Mouse (Mus musculus) midbrain, postnatal 0 days (tissue): ENCODE measurements at regions not wholly inside any gene's neighbourhood (a gene's known extent, or its start where the extent isn't known, plus 50 kb on each side); places are given as distances from the start of the nearest gene placed in this dataset.

ENCODE experiments used
- ATAC-seq: fragments of 200-750 bp; cut with Nextera tagmentation; 2 replicates; pipeline ENCODE4 v1.8.0; 2017; ENCODE audit warnings: moderate number of reproducible peaks, mild to moderate bottlenecking, moderate TSS enrichment, moderate library complexity; ENCODE audit not compliant: low FRiP score
- DNase-seq: peaks from one replicate; pipeline ENCODE4 v3.0.0-alpha.2; 2015; ENCODE audit warnings: low spot score
- H3K27ac ChIP-seq: fragments of 300-500 bp; sonication (generic); 2 replicates; pipeline ENCODE4 v1.5.1; 2014; ENCODE audit warnings: low read depth, mild to moderate bottlenecking, low read length, mixed read lengths
- H3K27me3 ChIP-seq: fragments of 300-500 bp; sonication (generic); 2 replicates; pipeline ENCODE4 v1.6.1; 2014; ENCODE audit warnings: low read length, control low read depth, mixed read lengths; ENCODE audit not compliant: insufficient read depth
- H3K36me3 ChIP-seq: fragments of 300-500 bp; sonication (generic); 2 replicates; pipeline ENCODE4 v1.6.1; 2014; ENCODE audit warnings: low read length, control low read depth, mixed read lengths; ENCODE audit not compliant: insufficient read depth
- H3K4me1 ChIP-seq: fragments of 300-500 bp; sonication (generic); 2 replicates; pipeline ENCODE4 v1.6.1; 2014; ENCODE audit warnings: mild to moderate bottlenecking, control low read depth, antibody characterized with exemption, low read length, mixed read lengths; ENCODE audit not compliant: insufficient read depth
- H3K4me2 ChIP-seq: fragments of 300-500 bp; sonication (generic); 2 replicates; pipeline ENCODE4 v1.6.1; 2014; ENCODE audit warnings: low read depth, mild to moderate bottlenecking, low read length, mixed read lengths; ENCODE audit not compliant: poor library complexity, severe bottlenecking
- H3K4me3 ChIP-seq: fragments of 300-500 bp; sonication (generic); 2 replicates; pipeline ENCODE4 v1.5.1; 2014; ENCODE audit warnings: low read depth, mild to moderate bottlenecking, low read length, moderate library complexity
- H3K9ac ChIP-seq: fragments of 300-500 bp; sonication (generic); replicated peaks from 2 replicates; pipeline ENCODE4 v1.6.1; 2014; ENCODE audit warnings: mild to moderate bottlenecking, low read length, moderate library complexity, mixed read lengths; ENCODE audit not compliant: poor library complexity, severe bottlenecking
- H3K9me3 ChIP-seq: fragments of 300-500 bp; sonication (generic); 2 replicates; pipeline ENCODE4 v1.6.1; 2016; ENCODE audit warnings: low read length, control low read depth
- CTCF ChIP-seq: IDR thresholded peaks from 2 replicates; pipeline ENCODE4 v1.5.1; 2016; ENCODE audit warnings: antibody characterized with exemption, mild to moderate bottlenecking
- WGBS: fragments of 180-500 bp; shearing (Covaris S2); extraction: QIAGEN DNeasy Blood & Tissue Kit; methylation state at CpG from one replicate; pipeline ENCODE4 v1.1.7; 2014; 5-methylcytosine and 5-hydroxymethylcytosine counted together

DNA sequence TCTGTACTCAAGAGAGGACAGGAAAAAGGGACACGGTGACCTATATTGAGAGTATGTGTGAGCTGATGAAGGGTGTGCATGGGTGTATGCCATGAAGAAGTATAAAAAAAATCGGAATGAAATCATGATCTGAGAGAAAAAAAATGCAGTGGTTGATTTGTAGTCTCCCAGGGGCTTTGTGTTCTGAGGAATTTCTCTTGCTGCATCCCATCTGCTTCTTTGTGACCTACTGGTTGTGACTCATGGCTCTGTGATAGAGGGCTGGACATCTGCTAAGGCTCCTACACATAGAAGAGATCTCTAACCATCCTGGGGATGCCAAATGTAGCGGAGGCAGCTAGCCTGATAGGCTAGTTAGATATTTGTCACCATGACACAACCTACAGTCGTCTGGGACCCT, 92.3 kb upstream of the Tgfbr2 start:
- H3K4me2 ChIP-seq, result no peak overlapping the region
- WGBS, result 83% methylated on average over 4 of the region's 4 CpGs

GRCm38 (mm10) chr9:116263833-116264232, 88.7 kb upstream of the Tgfbr2 start:
- Histone ChIP-seq H3K36me3 (no peaks in the 10 kb centered on the region), H3K4me1 (no peaks in the 10 kb centered on the region), H3K27ac (no peak overlapping the region), H3K9ac (no peak overlapping the region), H3K4me3 (no peak overlapping the region), H3K4me2 (no peak overlapping the region), H3K27me3 (no peaks in the 10 kb centered on the region), H3K9me3 (no peaks in the 10 kb centered on the region)
- 86% methylated on average over 7 of the region's 7 CpGs for WGBS
- ATAC-seq (no peak), DNase-seq (no peak)
- no peak for TF ChIP-seq CTCF

More for the DNA sequence above, 92.3 kb upstream of the Tgfbr2 start:
- H3K27ac ChIP-seq, result no peak overlapping the region
- H3K27me3 ChIP-seq, result no peaks in the 10 kb centered on the region
- DNase-seq, result no peak
- H3K9ac ChIP-seq, result no peak overlapping the region
- no peak overlapping the region for H3K4me3 ChIP-seq
- no peak for ATAC-seq
- no peaks in the 10 kb centered on the region for H3K4me1 ChIP-seq
- H3K9me3 ChIP-seq, result no peaks in the 10 kb centered on the region
- no peaks in the 10 kb centered on the region for H3K36me3 ChIP-seq
- TF ChIP-seq CTCF, result no peak

DNA sequence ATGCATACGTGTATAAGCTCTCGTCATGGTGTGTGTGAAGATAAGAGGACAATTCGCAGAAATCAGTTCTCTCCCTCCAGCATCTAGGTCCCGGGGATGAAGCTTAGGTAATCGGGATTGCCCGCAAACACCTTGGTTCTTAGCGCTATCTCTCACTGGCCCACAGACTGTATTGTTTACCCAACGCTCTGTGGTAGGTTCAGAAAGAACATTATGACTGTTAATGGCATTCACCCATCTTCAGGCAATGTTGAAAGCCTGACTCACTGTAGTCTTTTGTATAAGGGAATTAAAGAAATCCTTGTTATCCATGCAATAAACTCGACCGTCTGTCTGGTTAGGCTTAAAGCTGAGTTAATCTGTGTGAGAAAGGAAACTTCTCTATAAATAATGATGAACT, 84.4 kb upstream of the Tgfbr2 start:
- Histone ChIP-seq H3K4me1 (no peaks in the 10 kb centered on the region), H3K27me3 (no peaks in the 10 kb centered on the region), H3K9me3 (no peaks in the 10 kb centered on the region), H3K4me3 (no peak overlapping the region), H3K27ac (no peak overlapping the region), H3K4me2 (no peak overlapping the region), H3K36me3 (no peaks in the 10 kb centered on the region), H3K9ac (no peak overlapping the region)
- no peak for DNase-seq
- no peak for ATAC-seq
- WGBS, result 56% methylated on average over 10 of the region's 10 CpGs
- no peak for TF ChIP-seq CTCF

DNA sequence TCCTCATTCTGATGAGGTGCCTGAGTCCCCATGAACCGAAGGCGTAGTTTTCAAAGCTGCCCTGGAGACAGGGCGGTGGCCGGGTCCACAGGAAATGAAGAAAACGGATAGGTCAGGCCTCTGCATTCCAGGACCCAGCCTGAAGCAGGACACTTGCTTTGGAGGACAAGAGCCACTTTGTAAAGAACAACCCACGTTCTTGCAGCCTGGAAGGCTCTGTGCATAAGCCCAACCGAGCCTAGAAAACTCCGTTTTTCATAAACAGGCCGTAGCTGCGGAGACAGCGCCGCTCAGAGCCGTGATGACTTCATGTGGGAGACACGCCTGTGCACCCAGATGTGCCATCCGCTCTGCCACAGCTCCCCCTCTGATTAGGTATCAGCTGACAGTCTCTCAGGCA, 78.4 kb upstream of the Tgfbr2 start:
- H3K4me3 ChIP-seq, result no peak overlapping the region
- H3K27ac ChIP-seq, result no peak overlapping the region
- no peak for TF ChIP-seq CTCF
- no peaks in the 10 kb centered on the region for H3K36me3 ChIP-seq
- no peak overlapping the region for H3K9ac ChIP-seq
- no peak overlapping the region for H3K4me2 ChIP-seq
- H3K27me3 ChIP-seq, result no peaks in the 10 kb centered on the region
- H3K9me3 ChIP-seq, result no peaks in the 10 kb centered on the region
- WGBS, result 88% methylated on average over 15 of the region's 15 CpGs
- no peaks in the 10 kb centered on the region for H3K4me1 ChIP-seq
- ATAC-seq (no peak), DNase-seq (no peak)

- Histone ChIP-seq H3K4me2 (no peak overlapping the region), H3K27me3 (no peaks in the 10 kb centered on the region), H3K36me3 (no peaks in the 10 kb centered on the region), H3K9me3 (no peaks in the 10 kb centered on the region), H3K9ac (no peak overlapping the region), H3K4me3 (no peak overlapping the region), H3K27ac (no peak overlapping the region), H3K4me1 (no peaks in the 10 kb centered on the region)
- no peak for TF ChIP-seq CTCF
- ATAC-seq (no peak), DNase-seq (no peak)
- 81% methylated on average over 8 of the region's 8 CpGs for WGBS
These were observed 77.6 kb upstream of the Tgfbr2 start for GRCm38 (mm10) chr9:116252788-116253187.

- no peak for ATAC-seq
- 85% methylated on average over 2 of the region's 2 CpGs for WGBS
- no peak for DNase-seq
- no peaks in the 10 kb centered on the region for H3K9me3 ChIP-seq
- H3K4me2 ChIP-seq, result no peak overlapping the region
- H3K27me3 ChIP-seq, result no peaks in the 10 kb centered on the region
- H3K4me1 ChIP-seq, result no peaks in the 10 kb centered on the region
- H3K4me3 ChIP-seq, result no peak overlapping the region
- no peaks in the 10 kb centered on the region for H3K36me3 ChIP-seq
- TF ChIP-seq CTCF, result no peak
- no peak overlapping the region for H3K9ac ChIP-seq
- H3K27ac ChIP-seq, result no peak overlapping the region
These were observed 74.6 kb upstream of the Tgfbr2 start for GRCm38 (mm10) chr9:116249791-116250190.
